Mouse (Mus musculus) cerebellum, adult 2 months (tissue): ENCODE data around the gene Pknox2. TPM values are rescaled to one million over a fixed set of nuclear protein-coding genes. Genes with fewer than 3 reads are reported as not detected.

Experiments used
- DNase-seq, 2 experiments: peaks; one replicate each; pipeline ENCODE4 v3.0.0; 2021
- H3K27ac ChIP-seq: fragments of 200-500 bp; 2 replicates; pipeline ENCODE4 v1.5.1; 2012; ENCODE audit warnings: low read length, control low read depth, inconsistent platforms; ENCODE audit not compliant: insufficient read depth
- H3K27me3 ChIP-seq: fragments of 200-500 bp; 2 replicates; pipeline ENCODE4 v1.6.1; 2012; ENCODE audit warnings: inconsistent platforms, mild to moderate bottlenecking, low read length, moderate library complexity; ENCODE audit not compliant: control insufficient read depth, insufficient read depth
- H3K4me1 ChIP-seq: fragments of 200-500 bp; 2 replicates; pipeline ENCODE4 v1.6.1; 2011; ENCODE audit warnings: low read length; ENCODE audit not compliant: control insufficient read depth, insufficient read depth
- H3K4me3 ChIP-seq: fragments of 200-500 bp; replicated peaks from 2 replicates; pipeline ENCODE3; 2011; ENCODE audit warnings: mild to moderate bottlenecking, low read depth, low read length, control low read depth; ENCODE audit not compliant: insufficient read depth
- CTCF ChIP-seq: fragments of 200-500 bp; IDR thresholded peaks from 2 replicates; pipeline ENCODE4 v1.5.1; 2011; ENCODE audit warnings: low read depth, mild to moderate bottlenecking, control low read depth, low read length, moderate library complexity, borderline replicate concordance; ENCODE audit not compliant: insufficient read depth
- POLR2A ChIP-seq: fragments of 200-500 bp; IDR thresholded peaks from 2 replicates; pipeline ENCODE4 v1.6.1; 2011; ENCODE audit warnings: low read length, control low read depth, borderline replicate concordance; ENCODE audit not compliant: insufficient read depth
- WGBS: fragments of 180-500 bp; shearing (Covaris S2); methylation state at CpG from one replicate; pipeline ENCODE4 v1.1.7; 2018; 5-methylcytosine and 5-hydroxymethylcytosine counted together
- polyA plus RNA-seq: library from polyadenylated mRNA; depleted of rRNA; stranded (reverse); fragments of >200 nt; gene quantifications from 2 replicates; pipeline ENCODE4 v1.2.3, GENCODE M21; 2012

Gene Pknox2
- polyA plus RNA-seq, 1 experiment: 23.4 TPM

DNA sequence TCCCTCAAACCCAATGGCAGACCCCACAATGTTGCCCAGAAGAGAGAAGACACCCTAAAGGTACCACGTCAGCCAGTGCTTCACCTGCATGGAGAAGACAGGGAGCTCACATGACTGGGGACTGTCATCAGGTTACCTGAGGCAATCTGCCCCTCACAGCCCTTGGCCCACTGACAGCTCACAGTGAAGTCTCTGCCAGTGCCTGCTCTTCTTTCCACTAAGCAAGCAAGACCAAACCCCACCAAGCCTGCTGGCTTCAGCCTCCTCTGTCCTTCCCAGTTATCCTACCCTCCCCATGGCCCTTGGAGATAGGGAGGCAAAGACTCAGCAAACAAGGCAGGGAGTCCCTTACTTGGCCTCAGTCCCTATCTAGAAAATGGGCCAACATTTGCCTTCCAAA is 24.8 kb downstream of the Pknox2 start:
- WGBS: 48% methylated on average over 1 of the region's 1 CpGs

DNA sequence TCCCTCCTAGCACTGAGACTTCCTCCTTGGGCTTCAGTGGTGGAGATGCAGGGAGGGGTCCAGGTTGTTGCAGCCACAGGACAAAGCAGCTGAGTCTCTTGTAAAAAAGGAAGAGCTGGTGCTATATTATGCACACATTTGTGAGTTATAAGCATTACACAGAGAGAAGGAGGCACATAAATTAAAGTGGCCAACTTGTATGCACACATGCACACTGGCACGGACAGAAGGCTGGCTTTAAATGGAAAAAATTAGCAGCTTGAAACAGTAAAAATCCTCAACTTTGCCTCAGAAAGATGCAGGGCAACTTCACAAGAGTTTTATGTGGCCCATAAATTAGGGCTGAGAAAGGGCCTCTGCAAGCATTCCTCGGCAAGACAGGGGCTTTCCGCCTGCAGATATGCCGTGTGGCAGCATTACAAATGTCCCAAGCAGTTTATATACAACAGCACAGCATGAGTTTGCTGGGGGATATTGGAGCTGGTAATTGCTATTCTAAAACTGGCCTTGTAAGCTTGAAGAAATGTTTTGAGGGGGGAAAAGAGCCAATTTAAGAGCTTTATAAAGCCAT is 25.4 kb downstream of the Pknox2 start:
- Histone ChIP-seq H3K27ac (no peak overlapping the region), H3K4me3 (no peak overlapping the region), H3K4me1 (peaks cover 29% of the 10 kb centered on the region), H3K27me3 (no peaks in the 10 kb centered on the region)
- DNase-seq: no peak
- WGBS: 66% methylated on average over 4 of the region's 4 CpGs
- TF ChIP-seq POLR2A (no peak), CTCF (no peak)

More for the DNA sequence above, 24.8 kb downstream of the Pknox2 start:
- Histone ChIP-seq H3K27me3 (no peaks in the 10 kb centered on the region), H3K27ac (no peak overlapping the region), H3K4me3 (no peak overlapping the region), H3K4me1 (peaks cover 29% of the 10 kb centered on the region)
- DNase-seq: peak; percentile 62 to 66
- TF ChIP-seq POLR2A (no peak), CTCF (no peak)

DNA sequence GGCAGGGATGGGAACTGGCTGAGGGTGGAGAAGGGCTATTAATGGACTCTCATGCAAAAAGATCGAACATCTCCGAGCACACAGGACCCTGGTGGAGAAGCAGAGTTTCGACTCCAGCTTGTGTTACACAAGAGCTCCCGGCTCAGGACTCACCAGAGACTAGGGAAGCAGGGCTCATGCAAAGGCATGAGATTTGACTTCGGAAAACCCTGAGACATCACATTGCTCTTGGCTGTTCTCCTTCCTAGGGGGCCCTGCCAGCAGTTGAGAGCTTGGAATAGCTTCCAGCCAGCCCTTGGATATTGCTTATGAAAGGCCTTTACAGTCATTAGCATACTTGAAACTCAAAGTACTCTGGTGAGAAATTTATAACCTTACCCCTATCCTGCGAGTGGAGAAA is 26.4 kb downstream of the Pknox2 start:
- no peak overlapping the region for H3K4me3 ChIP-seq
- no peaks in the 10 kb centered on the region for H3K27me3 ChIP-seq
- DNase-seq: peak in 1 of 2 experiments; percentile 36
- TF ChIP-seq POLR2A (no peak), CTCF (no peak)
- peaks cover 29% of the 10 kb centered on the region for H3K4me1 ChIP-seq
- WGBS: 68% methylated on average over 6 of the region's 6 CpGs
- no peak overlapping the region for H3K27ac ChIP-seq

DNA sequence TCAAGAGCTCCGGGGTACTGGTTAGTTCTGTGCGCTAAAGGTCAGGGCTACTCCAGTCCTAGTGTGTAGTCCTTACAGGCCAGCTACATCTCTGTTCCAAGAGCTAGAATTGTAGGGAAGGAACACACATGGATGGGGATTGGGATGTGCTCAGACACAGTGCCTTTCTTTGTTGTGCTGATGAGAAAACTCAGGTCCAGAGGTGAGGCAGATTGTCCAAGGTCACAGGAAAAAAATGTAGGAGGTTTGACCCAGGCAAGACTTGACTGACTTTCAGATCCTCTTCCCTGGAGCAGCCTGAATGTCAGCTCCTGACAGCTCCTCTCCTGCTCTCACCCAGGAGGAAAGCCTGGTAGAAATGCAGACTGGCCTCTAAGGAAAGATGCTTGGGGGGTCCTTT is 29.7 kb downstream of the Pknox2 start:
- no peak overlapping the region for H3K27ac ChIP-seq
- 92% methylated on average over 2 of the region's 2 CpGs for WGBS
- TF ChIP-seq POLR2A (no peak), CTCF (no peak)
- H3K4me3 ChIP-seq: no peak overlapping the region
- peaks cover 9% of the 10 kb centered on the region for H3K4me1 ChIP-seq
- no peak for DNase-seq
- H3K27me3 ChIP-seq: no peaks in the 10 kb centered on the region

DNA sequence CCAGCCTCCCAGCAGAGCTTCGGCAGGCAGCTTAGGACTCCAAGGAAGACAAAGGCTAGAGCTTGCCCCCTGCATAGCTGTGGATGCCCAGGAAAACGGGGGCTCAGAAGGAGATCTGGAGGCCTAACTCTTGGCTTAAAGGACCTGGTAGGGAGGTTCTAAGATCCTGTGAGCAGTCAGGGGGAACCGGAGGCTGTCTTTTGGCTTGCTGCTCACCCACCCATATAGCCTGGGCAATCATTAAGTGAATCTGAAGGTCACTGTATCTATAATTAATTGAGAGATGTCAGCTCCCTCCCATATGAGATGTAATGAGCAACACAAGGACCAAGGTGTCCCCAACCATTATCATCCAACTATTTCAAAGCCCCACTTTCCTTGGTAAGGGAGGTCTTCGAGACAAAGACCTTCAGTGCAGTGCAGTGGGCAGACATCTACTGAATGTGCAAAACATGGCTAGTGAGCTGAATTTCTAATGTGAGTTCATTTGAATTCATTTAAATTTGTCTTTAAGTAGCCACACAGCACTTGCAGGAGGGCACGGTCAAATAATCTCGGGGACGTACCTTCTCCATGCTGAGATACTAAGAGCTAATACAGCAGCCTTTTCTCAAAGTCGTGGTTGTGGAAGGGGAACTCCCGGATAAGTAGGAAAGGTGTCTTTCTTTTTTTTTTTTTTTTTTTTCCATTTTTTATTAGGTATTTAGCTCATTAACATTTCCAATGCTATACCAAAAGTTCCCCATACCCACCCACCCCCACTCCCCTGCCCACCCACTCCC is 30.4 kb downstream of the Pknox2 start:
- Histone ChIP-seq H3K27me3 (no peaks in the 10 kb centered on the region), H3K4me1 (peaks cover 4% of the 10 kb centered on the region; the same call in 1 of the 2 replicates), H3K4me3 (no peak overlapping the region), H3K27ac (no peak overlapping the region)
- TF ChIP-seq CTCF (no peak), POLR2A (no peak)
- 83% methylated on average over 9 of the region's 9 CpGs for WGBS
- no peak for DNase-seq

DNA sequence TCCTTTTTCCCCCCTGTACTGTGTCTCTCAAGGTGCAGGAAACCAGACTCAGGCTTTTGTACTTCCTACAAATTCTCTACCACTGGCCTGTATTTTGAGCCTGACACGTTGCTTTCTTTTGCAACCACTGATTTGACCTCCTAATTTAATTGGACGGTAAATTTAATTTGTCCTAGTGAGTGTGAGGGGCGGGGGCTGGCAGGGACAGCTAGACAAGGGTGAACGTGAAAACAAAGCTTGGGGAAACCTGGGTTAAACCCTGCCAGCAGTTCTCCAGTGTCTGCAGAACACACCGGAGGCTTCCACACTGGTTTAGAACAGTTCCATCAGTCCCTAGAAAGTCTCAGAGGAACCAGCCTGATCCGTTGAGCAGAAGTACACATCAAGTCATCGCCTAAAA is 31.4 kb downstream of the Pknox2 start:
- Histone ChIP-seq H3K4me1 (no peaks in the 10 kb centered on the region; the same call in 1 of the 2 replicates), H3K27me3 (no peaks in the 10 kb centered on the region), H3K4me3 (no peak overlapping the region), H3K27ac (no peak overlapping the region)
- WGBS: 68% methylated on average over 7 of the region's 7 CpGs
- DNase-seq: no peak
- TF ChIP-seq CTCF: no peak
- TF ChIP-seq POLR2A: no peak

DNA sequence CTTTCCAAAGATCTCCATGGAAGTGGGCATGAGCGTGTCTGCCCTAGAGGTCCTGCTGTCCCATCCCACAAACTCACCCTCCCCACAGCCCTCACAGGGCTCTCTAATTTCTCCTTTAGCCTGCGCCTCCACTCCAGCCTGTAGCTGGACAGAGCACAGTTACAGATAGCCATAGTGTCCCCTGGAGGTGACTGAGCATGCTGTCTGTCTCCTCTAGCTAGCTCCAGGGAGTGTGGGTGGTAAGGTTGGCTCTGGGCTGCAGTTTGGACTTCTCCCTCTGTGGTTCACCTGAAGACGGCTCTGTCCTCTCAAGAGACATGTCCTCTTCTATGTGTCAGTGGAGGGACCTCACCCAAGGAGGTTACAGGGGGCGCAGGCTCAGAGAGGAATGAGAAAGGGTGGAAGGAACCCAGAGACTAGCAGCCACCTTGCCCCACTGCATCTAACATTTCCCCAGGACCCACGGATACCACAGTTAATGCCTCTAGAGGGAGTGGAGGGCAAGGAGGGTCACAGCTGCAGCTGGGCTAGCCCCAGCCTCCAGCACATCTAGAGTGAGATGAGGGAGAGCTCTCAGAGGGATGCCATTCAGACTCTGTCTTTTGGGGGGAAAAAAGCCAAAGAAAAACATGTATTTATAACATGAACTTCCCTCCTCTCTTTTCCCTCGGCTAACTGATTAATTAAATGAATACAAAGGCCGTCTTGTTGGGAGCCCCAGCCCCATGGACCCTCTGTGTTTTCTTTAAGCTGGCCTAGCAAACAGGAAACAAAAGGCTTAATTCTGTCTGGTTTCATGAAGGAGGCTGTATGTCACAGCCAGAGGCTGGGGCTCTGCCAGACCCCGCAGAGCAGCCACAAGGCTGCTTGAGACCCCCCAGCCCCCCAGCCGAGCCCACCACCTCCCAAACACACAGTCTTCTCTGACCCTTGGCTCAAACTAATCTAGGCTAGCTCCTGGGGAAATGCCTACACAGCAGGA is 32.6 kb downstream of the Pknox2 start:
- 41% methylated on average over 9 of the region's 9 CpGs for WGBS
- TF ChIP-seq CTCF (no peak; the same call in 1 of the 2 replicates), POLR2A (no peak)

DNA sequence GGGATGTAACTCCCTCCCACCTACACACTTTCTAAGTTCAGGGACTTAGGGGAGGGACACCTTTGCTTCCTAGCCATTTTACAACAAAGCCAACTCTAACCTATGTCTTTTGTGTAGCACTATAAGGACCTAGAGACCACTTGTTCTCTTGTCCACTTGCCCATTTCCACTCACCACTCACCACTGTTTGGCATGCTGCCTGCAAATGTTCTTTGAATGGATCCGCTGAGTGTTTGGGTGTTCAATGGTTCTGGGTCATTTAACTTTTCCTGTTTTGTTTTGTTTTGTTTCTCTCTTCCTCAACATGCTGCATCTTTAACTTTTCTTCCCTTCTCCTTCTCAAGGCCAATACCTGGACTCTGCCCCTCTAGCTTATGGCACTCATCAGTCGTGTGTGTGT is 39.7 kb downstream of the Pknox2 start:
- DNase-seq: no peak
- Histone ChIP-seq H3K27me3 (no peaks in the 10 kb centered on the region), H3K4me3 (no peak overlapping the region), H3K4me1 (peaks cover 9% of the 10 kb centered on the region; the same call in 1 of the 2 replicates), H3K27ac (no peak overlapping the region)
- TF ChIP-seq POLR2A (no peak), CTCF (no peak)
- 64% methylated on average over 2 of the region's 2 CpGs for WGBS

More for the DNA sequence above, 32.6 kb downstream of the Pknox2 start:
- H3K4me3 ChIP-seq: no peak overlapping the region
- H3K4me1 ChIP-seq: no peaks in the 10 kb centered on the region
- H3K27me3 ChIP-seq: no peaks in the 10 kb centered on the region
- DNase-seq: no peak
- H3K27ac ChIP-seq: no peak overlapping the region
